Mouse (Mus musculus) limb, embryonic 10.5 days (tissue): ENCODE measurements around the gene Edf1. TPM values are rescaled to one million over a fixed set of nuclear protein-coding genes. Genes with fewer than 3 reads are reported as not detected.
A peak's percentile ranks its signal among the peaks of the same experiment; 100 is the strongest.

Experiments used
- DNase-seq: peaks from one replicate; pipeline ENCODE4 v3.0.0-alpha.2; 2017; ENCODE audit warnings: low spot score
- H3K27ac ChIP-seq: fragments of 300-500 bp; sonication (generic); 2 replicates; pipeline ENCODE4 v1.5.1; 2016; ENCODE audit warnings: mild to moderate bottlenecking
- H3K27me3 ChIP-seq: fragments of 300-500 bp; sonication (generic); 2 replicates; pipeline ENCODE4 v1.6.1; 2016; ENCODE audit warnings: low read depth, mild to moderate bottlenecking; ENCODE audit not compliant: poor library complexity, severe bottlenecking
- H3K36me3 ChIP-seq: fragments of 300-500 bp; sonication (generic); 2 replicates; pipeline ENCODE4 v1.6.1; 2016; ENCODE audit warnings: mild to moderate bottlenecking, moderate library complexity
- H3K4me1 ChIP-seq: fragments of 300-500 bp; sonication (generic); 2 replicates; pipeline ENCODE4 v1.6.1; 2016
- H3K4me3 ChIP-seq: fragments of 300-500 bp; sonication (generic); 2 replicates; pipeline ENCODE4 v1.5.1; 2016; ENCODE audit warnings: mild to moderate bottlenecking, moderate library complexity
- H3K9me3 ChIP-seq: fragments of 300-500 bp; sonication (generic); replicated peaks from 2 replicates; pipeline ENCODE4 v1.6.1; 2016; ENCODE audit warnings: mild to moderate bottlenecking
- WGBS: fragments of 180-500 bp; shearing (Covaris S2); methylation state at CpG from one replicate; pipeline ENCODE4 v1.1.7; 2016; 5-methylcytosine and 5-hydroxymethylcytosine counted together
- polyA plus RNA-seq: library from polyadenylated mRNA; unstranded; fragments of >200 nt; fragmentation: Nextera tagmentation; extraction: Ambion mirVana; gene quantifications from 2 replicates; pipeline ENCODE4 v1.2.1, GENCODE M21; 2016

The Edf1 gene
- polyA plus RNA-seq, 1 experiment from 2014 or later, result 307 TPM

GRCm38 (mm10) chr2:25596765-25597510 lies 39.3 kb downstream of the Edf1 start:
- H3K9me3 ChIP-seq, result no peaks in the 10 kb centered on the region
- no peak for DNase-seq
- no peaks in the 10 kb centered on the region for H3K4me1 ChIP-seq
- H3K27ac ChIP-seq, result no peak overlapping the region
- WGBS, result 97% methylated on average over 5 of the region's 5 CpGs
- H3K27me3 ChIP-seq, result no peaks in the 10 kb centered on the region
- H3K4me3 ChIP-seq, result no peak overlapping the region
- H3K36me3 ChIP-seq, result peaks cover 98% of the 10 kb centered on the region

GRCm38 (mm10) chr2:25598749-25599148 lies 41.1 kb downstream of the Edf1 start:
- peaks cover 98% of the 10 kb centered on the region for H3K36me3 ChIP-seq
- H3K4me3 ChIP-seq, result no peak overlapping the region
- no peaks in the 10 kb centered on the region for H3K4me1 ChIP-seq
- no peaks in the 10 kb centered on the region for H3K9me3 ChIP-seq
- WGBS, result 84% methylated on average over 1 of the region's 1 CpGs
- H3K27me3 ChIP-seq, result no peaks in the 10 kb centered on the region
- no peak for DNase-seq
- H3K27ac ChIP-seq, result no peak overlapping the region

- Histone ChIP-seq H3K27me3 (no peaks in the 10 kb centered on the region), H3K4me1 (no peaks in the 10 kb centered on the region), H3K9me3 (no peaks in the 10 kb centered on the region), H3K4me3 (no peak overlapping the region), H3K27ac (no peak overlapping the region), H3K36me3 (peaks cover 97% of the 10 kb centered on the region)
- 95% methylated on average over 2 of the region's 2 CpGs for WGBS
- DNase-seq, result no peak
These were observed 42.4 kb downstream of the Edf1 start for GRCm38 (mm10) chr2:25600037-25600436.

GRCm38 (mm10) chr2:25602526-25602925 lies 44.9 kb downstream of the Edf1 start:
- H3K27ac ChIP-seq, result no peak overlapping the region
- peaks cover 77% of the 10 kb centered on the region for H3K36me3 ChIP-seq
- peaks cover 12% of the 10 kb centered on the region for H3K4me1 ChIP-seq
- H3K4me3 ChIP-seq, result no peak overlapping the region
- no peaks in the 10 kb centered on the region for H3K27me3 ChIP-seq
- H3K9me3 ChIP-seq, result no peaks in the 10 kb centered on the region
- WGBS, result 93% methylated on average over 5 of the region's 5 CpGs
- no peak for DNase-seq

- peaks cover 34% of the 10 kb centered on the region; the same call in 1 of the 2 replicates for H3K27me3 ChIP-seq
- peak within 1 kb of the TSS; percentile 98 for H3K27ac ChIP-seq
- peak within 1 kb of the TSS; percentile 98 for H3K4me3 ChIP-seq
- no peaks in the 10 kb centered on the region for H3K9me3 ChIP-seq
- H3K4me1 ChIP-seq, result peaks cover 19% of the 10 kb centered on the region
- under 1% methylated on average over 80 of the region's 80 CpGs for WGBS
- H3K36me3 ChIP-seq, result peaks cover 23% of the 10 kb centered on the region
- DNase-seq, result peak; percentile 89
These were observed 50.3 kb downstream of the Edf1 start, which contains the start of gene Rabl6 for GRCm38 (mm10) chr2:25607761-25608622. Gene Rabl6 (minus strand): TSS chr2:25608521.

GRCm38 (mm10) chr2:25608671-25609070 lies 51.0 kb downstream of the Edf1 start:
- H3K27me3 ChIP-seq, result peaks cover 41% of the 10 kb centered on the region; the same call in 1 of the 2 replicates
- H3K4me3 ChIP-seq, result peak overlapping the region; percentile 98
- 64% methylated on average over 10 of the region's 10 CpGs for WGBS
- H3K36me3 ChIP-seq, result peaks cover 16% of the 10 kb centered on the region
- H3K27ac ChIP-seq, result peak overlapping the region; percentile 98
- H3K9me3 ChIP-seq, result no peaks in the 10 kb centered on the region
- DNase-seq, result no peak
- H3K4me1 ChIP-seq, result peaks cover 19% of the 10 kb centered on the region

Other genes starting within 250 kb of the Edf1 start
- 0.30 and 0.46 TPM in 2 replicates for gene Grin1, start 238.7 kb upstream of the Edf1 start, polyA plus RNA-seq
- gene Man1b1, start 225.5 kb upstream of the Edf1 start, polyA plus RNA-seq, result 42.6 and 54.6 TPM in 2 replicates
- gene Dpp7, start 201.5 kb upstream of the Edf1 start, polyA plus RNA-seq, result 15.7 and 18.7 TPM in 2 replicates
- gene Uap1l1, start 192.2 kb upstream of the Edf1 start, polyA plus RNA-seq, result 8.1 and 9.0 TPM in 2 replicates
- 88.3 and 88.7 TPM in 2 replicates for gene Sapcd2, start 185.5 kb upstream of the Edf1 start, polyA plus RNA-seq
- 0.19 TPM in 1 of 2 replicates, not detected in the other for gene Entpd2, start 162.0 kb upstream of the Edf1 start, polyA plus RNA-seq
- 5.7 and 8.1 TPM in 2 replicates for gene Npdc1, start 158.5 kb upstream of the Edf1 start, polyA plus RNA-seq
- not detected in 2 replicates for gene Fut7, start 134.6 kb upstream of the Edf1 start, polyA plus RNA-seq
- gene Abca2, start 129.1 kb upstream of the Edf1 start, polyA plus RNA-seq, result 2.8 and 4.4 TPM in 2 replicates
- gene Clic3, start 101.0 kb upstream of the Edf1 start, polyA plus RNA-seq, result 0.30 and 1.1 TPM in 2 replicates
- 10.0 and 14.6 TPM in 2 replicates for gene Paxx, start 96.8 kb upstream of the Edf1 start, polyA plus RNA-seq
- not detected in 2 replicates for gene Ptgds, start 87.8 kb upstream of the Edf1 start, polyA plus RNA-seq
- not detected in 2 replicates for gene Lcn12, start 63.9 kb upstream of the Edf1 start, polyA plus RNA-seq
- gene Fbxw5, start 57.1 kb upstream of the Edf1 start, polyA plus RNA-seq, result 83.6 and 94.6 TPM in 2 replicates
- 6.1 and 7.0 TPM in 2 replicates for gene C8g, start 56.1 kb upstream of the Edf1 start, polyA plus RNA-seq
- 46.1 and 46.2 TPM in 2 replicates for gene Traf2, start 10.9 kb upstream of the Edf1 start, polyA plus RNA-seq
- gene Mamdc4, start 17.0 kb downstream of the Edf1 start, polyA plus RNA-seq, result 2.3 and 8.2 TPM in 2 replicates
- 157 and 161 TPM in 2 replicates for gene Phpt1, start 17.4 kb downstream of the Edf1 start, polyA plus RNA-seq
- gene Ajm1, start 23.9 kb downstream of the Edf1 start, polyA plus RNA-seq, result 0.06 and 0.08 TPM in 2 replicates
- gene Rabl6, start 50.7 kb downstream of the Edf1 start, polyA plus RNA-seq, result 83.3 and 88.5 TPM in 2 replicates
- 0.13 TPM in 1 of 2 replicates, not detected in the other for gene Ccdc183, start 59.8 kb downstream of the Edf1 start, polyA plus RNA-seq
- gene Tmem141, start 64.2 kb downstream of the Edf1 start, polyA plus RNA-seq, result 17.0 and 20.7 TPM in 2 replicates
- gene Fcna, start 70.2 kb downstream of the Edf1 start, polyA plus RNA-seq, result 0.34 and 0.43 TPM in 2 replicates
- not detected in 2 replicates for gene Lcn8, start 95.3 kb downstream of the Edf1 start, polyA plus RNA-seq
- not detected in 2 replicates for gene Lcn5, start 100.1 kb downstream of the Edf1 start, polyA plus RNA-seq
- not detected in 2 replicates for gene Lcn6, start 118.9 kb downstream of the Edf1 start, polyA plus RNA-seq
- not detected in 2 replicates for gene Lcn10, start 124.9 kb downstream of the Edf1 start, polyA plus RNA-seq
- not detected in 2 replicates for gene Obp2a, start 142.2 kb downstream of the Edf1 start, polyA plus RNA-seq
- 73.4 and 77.5 TPM in 2 replicates for gene Bmyc, start 148.9 kb downstream of the Edf1 start, polyA plus RNA-seq
- gene Obp2b, start 179.2 kb downstream of the Edf1 start, polyA plus RNA-seq, result not detected in 2 replicates
- not detected in 2 replicates for gene Lcn3, start 207.7 kb downstream of the Edf1 start, polyA plus RNA-seq
- not detected in 2 replicates for gene Lcn11, start 219.2 kb downstream of the Edf1 start, polyA plus RNA-seq
- gene Gm13539, start 224.4 kb downstream of the Edf1 start, polyA plus RNA-seq, result not detected in 2 replicates